Comparison of ENCODE assay signal across 18 mouse cellular contexts in genomic region chr2:167403085-167403484, GRCm38 (mm10). TPM values are rescaled to one million over a fixed set of nuclear protein-coding genes. Genes with fewer than 3 reads are reported as not detected.
DNase-seq lines count a peak whose midpoint lies in the region; ATAC-seq and TF ChIP-seq lines count a peak whose summit lies in the region.
"Had no signal": no experiment of that assay in that cellular context is flagged by ENCODE, and none has a peak within 500 bp of the region (broad histone marks: within the 10 kb centered on the region; RNA-seq: fewer than 3 reads in every experiment).

No protein-coding gene starts in this region.

- H3K27ac ChIP-seq in intestine, postnatal 0 days (ENCODE audit: low read depth, low read length): no peak overlapping the region
- H3K27ac ChIP-seq in forebrain, embryonic 13.5 days: no peak overlapping the region
- H3K27ac ChIP-seq in hindbrain, postnatal 0 days: no peak overlapping the region
- H3K27ac ChIP-seq: embryonic facial prominence, embryonic 12.5 days; limb, embryonic 10.5 days; liver, embryonic 15.5 days; midbrain, embryonic 12.5 days had no signal

- TF ChIP-seq CTCF in intestine, postnatal 0 days (IDR thresholded peaks at IDR 0.05; ENCODE audit: low read depth): no peak
- no peak for TF ChIP-seq CTCF in hindbrain, postnatal 0 days (IDR thresholded peaks at IDR 0.05; ENCODE audit: low read depth)

- 39% methylated on average over 7 of the region's 7 CpGs for WGBS in intestine, postnatal 0 days
- 77% methylated on average over 7 of the region's 7 CpGs for WGBS in forebrain, embryonic 13.5 days
- 70% methylated on average over 7 of the region's 7 CpGs for WGBS in hindbrain, postnatal 0 days

- H3K36me3 ChIP-seq in intestine, postnatal 0 days (ENCODE audit: control insufficient read depth, insufficient read depth): no peaks in the 10 kb centered on the region
- no peaks in the 10 kb centered on the region for H3K36me3 ChIP-seq in forebrain, embryonic 13.5 days (ENCODE audit: poor library complexity, severe bottlenecking)
- H3K36me3 ChIP-seq in hindbrain, postnatal 0 days (ENCODE audit: insufficient read depth, low read length): no peaks in the 10 kb centered on the region
- H3K36me3 ChIP-seq: embryonic facial prominence, embryonic 12.5 days; heart, embryonic 12.5 days; limb, embryonic 10.5 days; liver, embryonic 15.5 days; midbrain, embryonic 12.5 days had no signal

- peak; percentile 62 for ATAC-seq in intestine, postnatal 0 days
- ATAC-seq in forebrain, embryonic 13.5 days: no peak
- ATAC-seq in hindbrain, postnatal 0 days: no peak
- ATAC-seq: Patski had no signal

- no peak overlapping the region for H3K9ac ChIP-seq in intestine, postnatal 0 days (ENCODE audit: low read depth, low read length)
- no peak overlapping the region for H3K9ac ChIP-seq in forebrain, embryonic 13.5 days
- H3K9ac ChIP-seq in hindbrain, postnatal 0 days (replicated peaks; ENCODE audit: low read length): no peak overlapping the region
- H3K9ac ChIP-seq: embryonic facial prominence, embryonic 12.5 days; heart, embryonic 12.5 days; liver, embryonic 15.5 days; midbrain, embryonic 12.5 days had no signal

- no peak overlapping the region for H3K4me3 ChIP-seq in intestine, postnatal 0 days (ENCODE audit: low read depth, low read length)
- no peak overlapping the region for H3K4me3 ChIP-seq in forebrain, embryonic 13.5 days
- no peak overlapping the region for H3K4me3 ChIP-seq in hindbrain, postnatal 0 days (ENCODE audit: low read length)
- H3K4me3 ChIP-seq: embryonic facial prominence, embryonic 12.5 days; heart, embryonic 12.5 days; limb, embryonic 10.5 days; liver, embryonic 15.5 days; midbrain, embryonic 12.5 days had no signal

- no peaks in the 10 kb centered on the region for H3K4me1 ChIP-seq in intestine, postnatal 0 days (replicated peaks; ENCODE audit: control insufficient read depth, insufficient read depth, low read length)
- no peaks in the 10 kb centered on the region for H3K4me1 ChIP-seq in forebrain, embryonic 13.5 days
- H3K4me1 ChIP-seq in hindbrain, postnatal 0 days (ENCODE audit: insufficient read depth, low read length): no peaks in the 10 kb centered on the region
- H3K4me1 ChIP-seq: embryonic facial prominence, embryonic 12.5 days; heart, embryonic 12.5 days; limb, embryonic 10.5 days; liver, embryonic 15.5 days; midbrain, embryonic 12.5 days had no signal

- no peaks in the 10 kb centered on the region for H3K27me3 ChIP-seq in intestine, postnatal 0 days (replicated peaks; ENCODE audit: control insufficient read depth, insufficient read depth, low read length)
- no peaks in the 10 kb centered on the region for H3K27me3 ChIP-seq in forebrain, embryonic 13.5 days
- H3K27me3 ChIP-seq in hindbrain, postnatal 0 days (ENCODE audit: insufficient read depth, low read length): no peaks in the 10 kb centered on the region
- H3K27me3 ChIP-seq: embryonic facial prominence, embryonic 12.5 days; heart, embryonic 12.5 days; liver, embryonic 15.5 days; midbrain, embryonic 12.5 days; Patski had no signal

- no peaks in the 10 kb centered on the region for H3K9me3 ChIP-seq in intestine, postnatal 0 days (ENCODE audit: control insufficient read depth)
- H3K9me3 ChIP-seq in forebrain, embryonic 13.5 days (replicated peaks): no peaks in the 10 kb centered on the region
- no peaks in the 10 kb centered on the region for H3K9me3 ChIP-seq in hindbrain, postnatal 0 days (ENCODE audit: low read length)
- H3K9me3 ChIP-seq: embryonic facial prominence, embryonic 12.5 days; heart, embryonic 12.5 days; limb, embryonic 10.5 days; liver, embryonic 15.5 days; midbrain, embryonic 12.5 days had no signal

- H3K4me2 ChIP-seq in intestine, postnatal 0 days (replicated peaks; ENCODE audit: low read depth): peak overlapping the region; percentile 17; the same call in 1 of the 2 replicates
- no peak overlapping the region for H3K4me2 ChIP-seq in forebrain, embryonic 13.5 days
- no peak overlapping the region for H3K4me2 ChIP-seq in hindbrain, postnatal 0 days (ENCODE audit: low read depth, low read length)
- H3K4me2 ChIP-seq: embryonic facial prominence, embryonic 12.5 days; heart, embryonic 12.5 days; liver, embryonic 15.5 days; midbrain, embryonic 12.5 days had no signal

- DNase-seq in 3134 (ENCODE audit: extremely low read depth, insufficient read length, low spot score) (peak; percentile 48), NIH3T3 (ENCODE audit: low read depth) (peak; percentile 66)
- DNase-seq in lung, postnatal 36 days: peak; percentile 75
- DNase-seq in hindbrain, postnatal 0 days (ENCODE audit: low spot score): no peak
- no peak for DNase-seq in cerebellum, adult 18-20 months
- DNase-seq: cerebellum, postnatal 36 days; gastrocnemius, postnatal 10 days; heart, postnatal 4 days; kidney, postnatal 14 days; layer of hippocampus, postnatal 36 days had no signal

RNA-seq across cellular contexts. Expression of gene Slc9a8, which starts 18.4 kb away (rescaled TPM):
- 14.9 and 15.7 TPM in 2 replicates for polyA plus RNA-seq in intestine, postnatal 0 days (2015; fragmentation: Nextera tagmentation; extraction: Ambion mirVana)
- 19.5 and 21.1 TPM in 2 replicates for polyA plus RNA-seq in forebrain, embryonic 13.5 days (2015; fragmentation: Nextera tagmentation; extraction: Ambion mirVana)
- 41.8 and 43.1 TPM in 2 replicates for total RNA-seq in hindbrain, postnatal 0 days (2014; rRNA removed)
- 17.4 and 17.9 TPM in 2 replicates for polyA plus RNA-seq in hindbrain, postnatal 0 days (2015; fragmentation: Nextera tagmentation; extraction: Ambion mirVana)

RNA-seq across cellular contexts. Expression of gene B4galt5, which starts 54.1 kb away (rescaled TPM):
- 22.4 and 26.6 TPM in 2 replicates for polyA plus RNA-seq in intestine, postnatal 0 days (2015; fragmentation: Nextera tagmentation; extraction: Ambion mirVana)
- 9.1 and 9.2 TPM in 2 replicates for polyA plus RNA-seq in forebrain, embryonic 13.5 days (2015; fragmentation: Nextera tagmentation; extraction: Ambion mirVana)
- 60.5 and 67.5 TPM in 2 replicates for total RNA-seq in hindbrain, postnatal 0 days (2014; rRNA removed)
- 28.9 and 31.5 TPM in 2 replicates for polyA plus RNA-seq in hindbrain, postnatal 0 days (2015; fragmentation: Nextera tagmentation; extraction: Ambion mirVana)

Comparison
In these comparisons a context has a peak if more than half of its experiments do, and no peak if none do; other contexts are left out.
1. DNase-seq: peak in 3134 (single experiment), NIH3T3 (single experiment) and lung, postnatal 36 days (single experiment); none in hindbrain, postnatal 0 days (single experiment) and cerebellum, adult 18-20 months (0 of 2).